Comparison of ENCODE assay signal across 44 mouse cellular contexts in genomic region chr7:35486553-35486952, GRCm38 (mm10). TPM values are rescaled to one million over a fixed set of nuclear protein-coding genes. Genes with fewer than 3 reads are reported as not detected.
"Had no signal": no experiment of that assay in that cellular context is flagged by ENCODE, and none has a peak within 500 bp of the region (broad histone marks: within the 10 kb centered on the region; RNA-seq: fewer than 3 reads in every experiment).

No protein-coding gene starts in this region.

- H3K27me3 ChIP-seq: heart, embryonic 12.5 days; heart, embryonic 13.5 days; heart, embryonic 15.5 days; hindbrain, embryonic 12.5 days; hindbrain, embryonic 15.5 days; intestine, embryonic 15.5 days; kidney, embryonic 15.5 days had no signal

- H3K27ac ChIP-seq: heart, embryonic 10.5 days; hindbrain, embryonic 10.5 days; hindbrain, embryonic 12.5 days; hindbrain, embryonic 14.5 days; hindbrain, embryonic 15.5 days; hindbrain, postnatal 0 days; intestine, embryonic 15.5 days; kidney, embryonic 15.5 days; kidney, postnatal 0 days; left cerebral cortex, adult 2 months had no signal

- H3K4me3 ChIP-seq: heart, embryonic 10.5 days; heart, embryonic 12.5 days; heart, embryonic 13.5 days; heart, embryonic 15.5 days; hindbrain, embryonic 10.5 days; hindbrain, embryonic 12.5 days; hindbrain, embryonic 15.5 days; intestine, embryonic 15.5 days; kidney, embryonic 15.5 days; layer of hippocampus, adult 2 months; left cerebral cortex, adult 2 months had no signal

- H3K4me1 ChIP-seq: hindbrain, embryonic 10.5 days; hindbrain, embryonic 12.5 days; hindbrain, embryonic 15.5 days; intestine, embryonic 15.5 days; kidney, embryonic 15.5 days had no signal

- H3K9me3 ChIP-seq: heart, embryonic 10.5 days; heart, embryonic 12.5 days; heart, embryonic 15.5 days; hindbrain, embryonic 10.5 days; hindbrain, embryonic 12.5 days; hindbrain, embryonic 15.5 days; intestine, embryonic 15.5 days; kidney, embryonic 15.5 days had no signal

- DNase-seq: heart, postnatal 10 days; heart, postnatal 14 days; heart, postnatal 36 days; heart, postnatal 4 days; kidney, adult 11 months; kidney, adult 18-20 months; kidney, adult 2 months; kidney, adult 8-10 months; kidney, adult 9 months; kidney, postnatal 10 days; kidney, postnatal 14 days; kidney, postnatal 25 days; kidney, postnatal 36 days; kidney, postnatal 4 days; layer of hippocampus, adult 9-11 months; layer of hippocampus, postnatal 36 days had no signal

- H3K9ac ChIP-seq: heart, embryonic 12.5 days; heart, embryonic 13.5 days; heart, embryonic 15.5 days; hindbrain, embryonic 12.5 days; hindbrain, embryonic 14.5 days; hindbrain, embryonic 15.5 days; intestine, embryonic 15.5 days; kidney, embryonic 15.5 days had no signal

- ATAC-seq: hindbrain, embryonic 16.5 days; hindbrain, postnatal 0 days; inflammation-experienced regulatory T-cells, adult 6 months; intestine, embryonic 15.5 days; intestine, embryonic 16.5 days; intestine, postnatal 0 days had no signal

- H3K4me2 ChIP-seq: heart, embryonic 11.5 days; heart, embryonic 12.5 days; heart, embryonic 13.5 days; heart, embryonic 15.5 days; hindbrain, embryonic 12.5 days; hindbrain, embryonic 14.5 days; hindbrain, embryonic 15.5 days; intestine, embryonic 15.5 days; kidney, embryonic 15.5 days had no signal

- H3K36me3 ChIP-seq: heart, embryonic 10.5 days; heart, embryonic 12.5 days; heart, embryonic 13.5 days; heart, embryonic 15.5 days; hindbrain, embryonic 10.5 days; hindbrain, embryonic 12.5 days; hindbrain, embryonic 15.5 days; intestine, embryonic 15.5 days; kidney, embryonic 15.5 days had no signal

RNA-seq across cellular contexts. Expression of gene Slc7a9, which starts 38.0 kb away (rescaled TPM):
- total RNA-seq: heart, postnatal 10 days; heart, postnatal 14 days; heart, postnatal 25 days; heart, postnatal 36 days; heart, postnatal 4 days; hematopoietic stem cell, adult 5-6 weeks; hindbrain, postnatal 0 days; layer of hippocampus, adult 18-20 months; layer of hippocampus, adult 2 months; layer of hippocampus, adult 8-10 months; layer of hippocampus, postnatal 10 days; layer of hippocampus, postnatal 14 days; layer of hippocampus, postnatal 25 days; layer of hippocampus, postnatal 36 days; left cerebral cortex, adult 18-20 months; left cerebral cortex, adult 2 months had no signal
- polyA plus RNA-seq: hindbrain, embryonic 11.5 days; hindbrain, embryonic 12.5 days; hindbrain, embryonic 14.5 days; hindbrain, embryonic 15.5 days; hindbrain, postnatal 0 days; inflammation-experienced regulatory T-cells, adult 6 months had no signal

RNA-seq across cellular contexts. Expression of gene Tdrd12, which starts 51.0 kb away (rescaled TPM):
- total RNA-seq: heart, postnatal 36 days; hematopoietic stem cell, adult 5-6 weeks had no signal
- polyA plus RNA-seq: hindbrain, embryonic 10.5 days; inflammation-experienced regulatory T-cells, adult 6 months had no signal
